Mouse (Mus musculus) gastrocnemius, adult 18-20 months (tissue): ENCODE measurements at regions not wholly inside any gene's neighbourhood (a gene's known extent, or its start where the extent isn't known, plus 50 kb on each side); places are given as distances from the start of the nearest gene placed in this dataset.

Experiments
- DNase-seq: peaks from one replicate; pipeline ENCODE4 v3.0.0; 2021; ENCODE audit warnings: low spot score

GRCm38 (mm10) chr15:97461060-97461459, 214.0 kb upstream of the Amigo2 start:
- no peak for DNase-seq

- no peak for DNase-seq
Measured at GRCm38 (mm10) chr15:97460360-97460719, 213.3 kb upstream of the Amigo2 start.

DNA sequence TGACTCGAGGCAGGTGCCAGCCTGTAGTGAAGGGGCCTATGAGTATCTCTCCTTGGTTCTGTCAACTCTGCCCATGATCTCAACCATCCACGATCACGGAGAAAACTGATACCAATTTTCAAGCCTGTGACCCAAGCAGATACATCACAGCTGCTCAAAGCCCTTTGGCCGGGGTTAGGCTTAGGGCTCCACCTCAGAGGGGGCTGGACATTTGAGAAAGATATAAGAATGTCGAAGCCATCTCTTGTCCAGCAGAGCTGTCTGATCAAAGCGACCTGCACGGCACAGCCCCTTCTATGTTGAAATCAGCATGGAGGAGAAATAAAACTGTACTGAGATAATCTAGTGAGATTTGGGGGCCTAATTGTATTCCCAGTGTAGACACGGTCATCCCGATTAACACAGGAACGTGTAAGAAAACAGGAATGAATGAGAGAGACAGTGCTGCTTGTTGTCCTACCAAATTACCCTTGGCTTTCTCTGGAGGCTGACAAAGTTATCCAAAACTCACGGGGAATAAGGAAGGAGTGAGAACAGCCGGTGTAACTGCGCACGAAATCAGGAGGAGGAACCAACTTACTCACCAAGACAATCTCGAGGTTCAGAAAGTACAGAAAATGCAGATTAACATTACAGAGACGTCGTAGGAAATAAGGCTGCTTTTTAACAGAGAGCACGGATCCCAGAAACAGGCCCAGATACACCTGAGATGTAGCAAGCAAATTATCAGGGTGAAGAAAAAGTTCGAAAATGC, 212.7 kb upstream of the Amigo2 start:
- DNase-seq: no peak

GRCm38 (mm10) chr15:97458748-97459221, 211.7 kb upstream of the Amigo2 start:
- no peak for DNase-seq

DNA sequence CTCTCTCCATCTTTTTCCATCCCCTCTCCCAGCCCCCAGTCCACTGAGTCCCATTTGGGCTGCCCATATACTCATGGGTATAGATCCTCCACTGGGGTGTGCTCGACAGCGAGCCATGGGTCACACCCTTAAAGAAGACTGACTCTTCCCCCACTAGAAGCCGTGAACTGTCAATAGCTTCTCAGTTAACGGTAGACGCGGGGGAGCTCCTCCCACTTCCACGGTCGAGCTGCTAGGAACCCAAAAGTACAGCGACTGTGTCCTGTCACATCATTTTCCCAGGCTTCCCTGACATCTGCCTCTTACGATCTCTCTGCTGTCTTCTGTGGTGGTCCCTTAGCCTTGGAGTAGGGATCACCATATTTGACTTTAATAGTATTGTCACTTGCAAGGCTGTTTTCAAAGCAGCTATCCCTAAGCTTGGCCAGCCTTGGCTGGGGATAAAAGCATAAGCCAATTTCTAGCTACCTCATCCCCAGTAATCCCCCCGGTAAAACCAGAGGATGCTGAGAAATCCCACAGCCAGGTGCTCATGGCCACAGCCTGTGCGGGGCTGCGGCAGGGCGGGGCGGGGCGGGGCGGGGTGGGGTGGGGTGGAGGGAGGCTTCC, 211.2 kb upstream of the Amigo2 start:
- DNase-seq: no peak

DNA sequence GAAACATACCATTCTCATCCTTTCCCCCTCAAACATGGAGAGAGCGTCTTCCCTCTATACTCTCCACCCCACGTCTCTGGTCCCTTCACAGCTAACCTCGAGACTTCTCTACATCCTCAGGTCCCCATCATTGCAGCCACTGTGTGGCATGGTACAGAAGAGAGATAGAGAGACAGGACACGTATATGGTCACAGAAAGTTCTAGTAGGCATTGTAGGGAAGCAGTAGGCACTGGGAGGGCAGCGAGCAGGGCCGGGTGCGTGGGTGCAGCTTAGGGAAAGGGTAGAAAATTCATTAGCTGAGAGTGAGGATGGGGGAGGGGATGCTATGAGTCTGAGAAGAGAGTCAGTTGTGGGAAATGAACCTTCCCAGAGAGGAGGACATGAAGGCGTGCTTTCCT, 210.4 kb upstream of the Amigo2 start:
- no peak for DNase-seq

DNA sequence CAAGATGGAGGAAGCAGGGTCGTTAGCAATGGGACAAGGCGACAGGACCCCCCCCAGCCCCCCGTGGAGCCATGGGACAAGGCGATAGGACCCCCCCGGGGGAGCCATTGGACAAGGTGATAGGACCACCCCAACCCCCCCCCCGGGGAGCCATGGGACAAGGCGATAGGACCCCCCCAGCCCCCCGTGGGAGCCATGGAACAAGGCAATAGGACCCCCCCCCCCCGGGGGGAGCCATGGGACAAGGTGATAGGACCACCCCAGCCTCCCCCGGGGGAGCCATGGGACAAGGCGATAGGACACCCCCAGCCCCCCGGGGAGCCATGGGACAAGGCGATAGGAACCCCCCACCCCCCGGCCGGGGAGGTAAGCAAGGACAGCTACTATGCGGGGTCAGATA, 209.9 kb upstream of the Amigo2 start:
- no peak for DNase-seq

GRCm38 (mm10) chr15:97455672-97456071, 208.6 kb upstream of the Amigo2 start:
- DNase-seq: no peak

- DNase-seq: no peak
Measured at GRCm38 (mm10) chr15:97449724-97450123, 202.6 kb upstream of the Amigo2 start.

- no peak for DNase-seq
Measured at GRCm38 (mm10) chr15:97449001-97449400, 201.9 kb upstream of the Amigo2 start.

GRCm38 (mm10) chr15:97448243-97448880, 201.3 kb upstream of the Amigo2 start:
- DNase-seq: no peak

GRCm38 (mm10) chr15:97446181-97446580, 199.1 kb upstream of the Amigo2 start:
- no peak for DNase-seq

GRCm38 (mm10) chr15:97438235-97438760, 191.2 kb upstream of the Amigo2 start:
- DNase-seq: no peak
